Mouse (Mus musculus): Measurements from ENCODE around the gene Ninj2. TPM values are rescaled to one million over a fixed set of nuclear protein-coding genes. Genes with fewer than 3 reads are reported as not detected.

The Ninj2 gene
- total RNA-seq, 1 experiment, result 1.2 TPM

GRCm38 (mm10) chr6:120172294-120173017 lies 79.3 kb downstream of the Ninj2 start:
- Histone ChIP-seq H3K27ac (ENCODE audit: insufficient read depth, low read depth, low read length, poor library complexity, severe bottlenecking) (no peak overlapping the region), H3K4me3 (ENCODE audit: insufficient read depth in 1 of 2, low read depth in 1 of 2, low read length in 2 of 2, poor library complexity in 1 of 2, severe bottlenecking in 1 of 2) (no peak overlapping the region), H3K9me3 (ENCODE audit: control insufficient read depth, insufficient read depth, low read depth, low read length) (no peaks in the 10 kb centered on the region; the same call in 1 of the 2 replicates), H3K36me3 (ENCODE audit: control insufficient read depth, insufficient read depth, low read length, poor library complexity, severe bottlenecking) (no peaks in the 10 kb centered on the region), H3K4me1 (ENCODE audit: control insufficient read depth in 2 of 2, insufficient read depth in 2 of 2, low read length in 2 of 2, poor library complexity in 1 of 2) (peaks cover 0 to 1% of the 10 kb centered on the region in 2 experiments; a peak in 1 of 4 replicates), H3K9ac (ENCODE audit: insufficient read depth, low read depth, low read length, poor library complexity, severe bottlenecking) (no peak overlapping the region)
- no peak for TF ChIP-seq MAFK (IDR thresholded peaks at IDR 0.05; ENCODE audit: insufficient read depth, low read depth, low read length)
- no peak for TF ChIP-seq ZNF384 (IDR thresholded peaks at IDR 0.05; ENCODE audit: low read depth, low read length)
- no peak for TF ChIP-seq CHD2 (IDR thresholded peaks at IDR 0.05; ENCODE audit: low read depth, low read length)
- TF ChIP-seq ZC3H11A (IDR thresholded peaks at IDR 0.05; ENCODE audit: borderline replicate concordance, low read depth, low read length), result no peak
- TF ChIP-seq HCFC1 (IDR thresholded peaks at IDR 0.05; ENCODE audit: borderline replicate concordance, insufficient read depth, low read length), result no peak
- no peak for DNase-seq (ENCODE audit: low read depth, low spot score)
- in situ Hi-C loops (cut with MboI; ENCODE audit: low sequenced_read_pairs in 2 of 2, unreplicated experiment in 2 of 2), result no loop called here

- no peak overlapping the region for H3K4me3 ChIP-seq (ENCODE audit: insufficient read depth in 1 of 2, low read depth in 1 of 2, low read length in 2 of 2, poor library complexity in 1 of 2, severe bottlenecking in 1 of 2)
- H3K9ac ChIP-seq (ENCODE audit: insufficient read depth, low read depth, low read length, poor library complexity, severe bottlenecking), result no peak overlapping the region
- no peaks in the 10 kb centered on the region; the same call in 1 of the 2 replicates for H3K9me3 ChIP-seq (ENCODE audit: control insufficient read depth, insufficient read depth, low read depth, low read length)
- H3K36me3 ChIP-seq (ENCODE audit: control insufficient read depth, insufficient read depth, low read length, poor library complexity, severe bottlenecking), result no peaks in the 10 kb centered on the region
- in situ Hi-C loops (cut with MboI; ENCODE audit: low sequenced_read_pairs in 2 of 2, unreplicated experiment in 2 of 2), result no loop called here
- no peak for DNase-seq (ENCODE audit: low read depth, low spot score)
- peaks cover 0 to 1% of the 10 kb centered on the region in 2 experiments; a peak in 1 of 4 replicates for H3K4me1 ChIP-seq (ENCODE audit: control insufficient read depth in 2 of 2, insufficient read depth in 2 of 2, low read length in 2 of 2, poor library complexity in 1 of 2)
- H3K27ac ChIP-seq (ENCODE audit: insufficient read depth, low read depth, low read length, poor library complexity, severe bottlenecking), result no peak overlapping the region
- TF ChIP-seq MAFK (IDR thresholded peaks at IDR 0.05; ENCODE audit: insufficient read depth, low read depth, low read length) (no peak), CHD2 (IDR thresholded peaks at IDR 0.05; ENCODE audit: low read depth, low read length) (no peak), ZC3H11A (IDR thresholded peaks at IDR 0.05; ENCODE audit: borderline replicate concordance, low read depth, low read length) (no peak), HCFC1 (IDR thresholded peaks at IDR 0.05; ENCODE audit: borderline replicate concordance, insufficient read depth, low read length) (no peak), ZNF384 (IDR thresholded peaks at IDR 0.05; ENCODE audit: low read depth, low read length) (no peak)
Observed at GRCm38 (mm10) chr6:120174028-120174601, 81.0 kb downstream of the Ninj2 start.

GRCm38 (mm10) chr6:120174602-120175115 lies 81.5 kb downstream of the Ninj2 start:
- H3K4me3 ChIP-seq (ENCODE audit: insufficient read depth in 1 of 2, low read depth in 1 of 2, low read length in 2 of 2, poor library complexity in 1 of 2, severe bottlenecking in 1 of 2), result no peak overlapping the region
- peaks cover 0 to 1% of the 10 kb centered on the region in 2 experiments; a peak in 1 of 4 replicates for H3K4me1 ChIP-seq (ENCODE audit: control insufficient read depth in 2 of 2, insufficient read depth in 2 of 2, low read length in 2 of 2, poor library complexity in 1 of 2)
- no peak for DNase-seq (ENCODE audit: low read depth, low spot score)
- no peak for TF ChIP-seq ZNF384 (IDR thresholded peaks at IDR 0.05; ENCODE audit: low read depth, low read length)
- TF ChIP-seq HCFC1 (IDR thresholded peaks at IDR 0.05; ENCODE audit: borderline replicate concordance, insufficient read depth, low read length), result no peak
- TF ChIP-seq ZC3H11A (IDR thresholded peaks at IDR 0.05; ENCODE audit: borderline replicate concordance, low read depth, low read length), result no peak
- TF ChIP-seq MAFK (IDR thresholded peaks at IDR 0.05; ENCODE audit: insufficient read depth, low read depth, low read length), result no peak
- TF ChIP-seq CHD2 (IDR thresholded peaks at IDR 0.05; ENCODE audit: low read depth, low read length), result no peak
- no peaks in the 10 kb centered on the region for H3K36me3 ChIP-seq (ENCODE audit: control insufficient read depth, insufficient read depth, low read length, poor library complexity, severe bottlenecking)
- H3K9ac ChIP-seq (ENCODE audit: insufficient read depth, low read depth, low read length, poor library complexity, severe bottlenecking), result no peak overlapping the region
- no peak overlapping the region for H3K27ac ChIP-seq (ENCODE audit: insufficient read depth, low read depth, low read length, poor library complexity, severe bottlenecking)
- in situ Hi-C loops (cut with MboI; ENCODE audit: low sequenced_read_pairs in 2 of 2, unreplicated experiment in 2 of 2), result loop anchor here in 1 of 2 experiments (25.0 kb wide), 1 partner anchor 687 kb away; the partner anchor contains the start of gene Fbxl14
- H3K9me3 ChIP-seq (ENCODE audit: control insufficient read depth, insufficient read depth, low read depth, low read length), result no peaks in the 10 kb centered on the region; the same call in 1 of the 2 replicates

- no peaks in the 10 kb centered on the region; the same call in 1 of the 2 replicates for H3K9me3 ChIP-seq (ENCODE audit: control insufficient read depth, insufficient read depth, low read depth, low read length)
- no peak overlapping the region for H3K9ac ChIP-seq (ENCODE audit: insufficient read depth, low read depth, low read length, poor library complexity, severe bottlenecking)
- H3K4me3 ChIP-seq (ENCODE audit: insufficient read depth in 1 of 2, low read depth in 1 of 2, low read length in 2 of 2, poor library complexity in 1 of 2, severe bottlenecking in 1 of 2), result no peak overlapping the region
- H3K27ac ChIP-seq (ENCODE audit: insufficient read depth, low read depth, low read length, poor library complexity, severe bottlenecking), result no peak overlapping the region
- H3K4me1 ChIP-seq (ENCODE audit: control insufficient read depth in 2 of 2, insufficient read depth in 2 of 2, low read length in 2 of 2, poor library complexity in 1 of 2), result peaks cover 1 to 6% of the 10 kb centered on the region in 2 experiments; a peak in 1 of 4 replicates
- H3K36me3 ChIP-seq (ENCODE audit: control insufficient read depth, insufficient read depth, low read length, poor library complexity, severe bottlenecking), result no peaks in the 10 kb centered on the region
- in situ Hi-C loops (cut with MboI; ENCODE audit: low sequenced_read_pairs in 2 of 2, unreplicated experiment in 2 of 2), result loop anchor here in 1 of 2 experiments (25.0 kb wide), 1 partner anchor 688 kb away; the partner anchor contains the start of gene Fbxl14
- no peak for DNase-seq (ENCODE audit: low read depth, low spot score)
- TF ChIP-seq CHD2 (IDR thresholded peaks at IDR 0.05; ENCODE audit: low read depth, low read length) (no peak), ZC3H11A (IDR thresholded peaks at IDR 0.05; ENCODE audit: borderline replicate concordance, low read depth, low read length) (no peak), HCFC1 (IDR thresholded peaks at IDR 0.05; ENCODE audit: borderline replicate concordance, insufficient read depth, low read length) (no peak), ZNF384 (IDR thresholded peaks at IDR 0.05; ENCODE audit: low read depth, low read length) (no peak)
Observed at GRCm38 (mm10) chr6:120175650-120176049, 82.5 kb downstream of the Ninj2 start.

All from ES-E14 (cell line).